Mouse (Mus musculus) hematopoietic stem cell, adult 5-6 weeks (primary cell): ENCODE data around the gene Il27. TPM values are rescaled to one million over a fixed set of nuclear protein-coding genes. Genes with fewer than 3 reads are reported as not detected.

ENCODE experiments used
- ATAC-seq, 2 experiments: fragments of 125-278 bp in 1 of 2; replicated peaks in 1 of 2; 2 replicates each; pipeline ENCODE4 v1.8.0; 2016 to 2017; ENCODE audit warnings: inconsistent platforms in 2 of 2, mild to moderate bottlenecking in 2 of 2, moderate number of reproducible peaks in 2 of 2, low read depth in 1 of 2, moderate TSS enrichment in 1 of 2; ENCODE audit not compliant: low FRiP score in 2 of 2, poor library complexity in 2 of 2, severe bottlenecking in 2 of 2, insufficient read depth in 1 of 2, low TSS enrichment in 1 of 2
- total RNA-seq: library from RNA; stranded (forward); fragments of 172-1452, 232-1000 nt; gene quantifications from 2 replicates; pipeline ENCODE4 v1.2.3, GENCODE M21; 2017

Il27 gene
- total RNA-seq, 1 experiment from 2014 or later, result 3.6 TPM

- ATAC-seq, result no peak
These were observed 15.6 kb downstream of the Il27 start for GRCm38 (mm10) chr7:126579172-126579571.

- ATAC-seq, result peak in 1 of 2 experiments; percentile 46; a peak in 1 of 4 replicates
These were observed 17.8 kb downstream of the Il27 start for GRCm38 (mm10) chr7:126576946-126577345.

DNA sequence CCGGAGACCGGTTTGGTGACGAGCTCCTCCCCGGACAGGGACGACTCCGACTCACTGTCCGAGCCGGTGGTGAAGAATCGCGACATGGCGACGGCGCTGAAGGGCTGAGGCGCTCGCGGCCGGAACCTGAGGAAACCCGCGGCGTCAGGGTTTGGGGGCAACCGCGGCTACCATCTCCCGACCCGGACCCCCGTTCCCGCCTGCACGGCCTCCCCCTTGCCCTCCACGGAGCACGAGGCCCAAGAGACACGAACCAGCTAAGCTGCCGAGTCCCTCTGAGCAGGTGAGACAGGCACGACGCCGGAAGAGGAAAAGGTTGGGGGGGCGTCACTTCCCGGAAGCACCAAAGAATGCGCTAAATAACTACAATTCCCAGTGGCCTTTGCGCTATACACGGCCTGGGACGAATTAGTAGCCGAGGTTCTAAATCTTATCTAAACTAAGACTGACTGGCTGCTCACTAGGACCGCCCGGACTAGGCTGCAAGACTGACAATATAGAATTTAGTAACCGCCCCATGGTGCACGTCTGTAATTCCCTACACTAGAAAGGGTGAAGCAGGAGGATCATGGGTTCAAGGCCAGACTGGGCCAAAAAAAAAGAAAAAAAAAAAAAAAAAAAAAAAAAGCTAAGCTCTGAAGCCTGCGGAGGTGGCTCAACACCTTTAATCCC is 28.5 kb downstream of the Il27 start, which contains the start of gene Eif3c:
Gene Eif3c (minus strand): TSS at position 318 of the 672 bp plus-strand sequence.
- ATAC-seq, result peak; percentile 89 to 91

DNA sequence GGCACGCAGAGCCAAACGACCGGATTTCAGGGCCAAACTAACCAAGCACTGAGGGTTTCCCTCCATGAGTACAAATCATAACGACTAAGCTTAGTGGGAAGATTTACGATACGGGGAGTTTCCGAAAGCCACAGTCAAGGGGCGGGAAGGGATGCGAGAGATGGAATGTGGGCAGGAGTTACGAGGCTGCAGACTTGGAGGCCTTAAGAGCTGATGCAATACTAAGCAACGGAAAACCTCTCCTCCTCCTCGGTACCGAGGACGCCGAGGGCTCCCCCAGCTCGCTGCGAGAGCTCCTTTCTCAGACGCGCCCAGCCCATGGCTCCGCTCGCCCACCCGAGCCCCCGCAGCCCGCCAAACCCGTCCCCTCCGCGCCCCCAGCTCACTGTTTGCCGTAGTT is 29.0 kb downstream of the Il27 start:
- ATAC-seq, result peak; percentile 8 to 54; a peak in 2 of 4 replicates

DNA sequence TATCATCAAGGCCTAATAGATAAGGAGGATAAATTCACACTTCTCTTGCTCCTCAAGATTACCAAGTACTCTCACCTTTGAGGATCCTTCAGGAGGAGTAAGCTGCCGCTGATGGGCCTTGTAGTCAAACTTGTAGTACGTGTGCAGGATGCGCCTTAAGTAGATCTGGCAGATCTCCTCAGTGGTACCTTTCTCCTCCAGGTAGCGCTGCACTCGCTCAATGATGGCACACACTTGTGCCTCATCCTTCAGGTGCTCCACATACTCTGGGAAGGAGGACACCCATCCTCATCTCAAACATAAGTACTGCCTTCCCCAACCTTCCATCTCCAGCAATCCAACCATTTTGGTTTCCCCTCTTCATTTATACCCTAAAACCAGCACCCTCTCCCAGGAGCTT is 38.1 kb downstream of the Il27 start:
- no peak for ATAC-seq

DNA sequence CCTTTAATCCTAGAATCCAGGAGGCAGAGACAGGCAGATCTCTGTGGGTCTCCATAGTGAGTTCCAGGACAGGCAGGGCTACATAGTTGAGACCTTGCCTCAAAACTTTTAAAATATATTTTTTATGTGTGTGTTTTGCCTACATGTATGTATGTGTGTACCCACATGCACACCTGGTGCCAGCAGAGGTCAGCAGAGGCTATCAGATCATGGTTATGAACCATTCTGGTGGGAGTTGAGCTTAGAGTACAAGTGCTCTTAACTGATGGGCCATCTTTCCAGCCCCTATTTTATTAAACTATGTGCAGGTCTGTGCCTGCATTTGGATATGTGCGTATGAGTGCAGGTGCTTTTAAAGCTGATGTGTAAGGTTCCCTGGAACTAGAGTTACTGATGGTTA is 39.9 kb downstream of the Il27 start:
- ATAC-seq, result no peak; a peak in 1 of 4 replicates

DNA sequence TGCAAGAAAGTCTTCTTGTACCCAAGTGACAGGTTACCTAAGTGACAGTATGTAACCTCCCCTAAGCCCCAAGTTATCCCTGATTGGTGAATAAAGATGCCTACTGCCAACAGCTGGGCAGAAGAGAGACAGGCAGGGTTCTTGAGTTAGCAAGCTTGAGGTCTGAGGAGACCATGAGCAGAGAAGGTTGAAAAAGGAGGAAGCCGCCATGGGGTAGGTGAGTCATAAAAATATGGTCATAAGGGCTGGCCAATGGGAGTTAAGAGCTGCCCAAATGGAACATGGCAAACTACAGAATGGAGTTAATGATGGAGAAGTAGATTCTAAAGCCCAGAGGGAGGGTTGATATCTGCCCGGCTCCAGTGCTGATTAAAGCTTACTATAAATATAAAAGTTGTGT is 49.1 kb downstream of the Il27 start:
- ATAC-seq, result no peak

DNA sequence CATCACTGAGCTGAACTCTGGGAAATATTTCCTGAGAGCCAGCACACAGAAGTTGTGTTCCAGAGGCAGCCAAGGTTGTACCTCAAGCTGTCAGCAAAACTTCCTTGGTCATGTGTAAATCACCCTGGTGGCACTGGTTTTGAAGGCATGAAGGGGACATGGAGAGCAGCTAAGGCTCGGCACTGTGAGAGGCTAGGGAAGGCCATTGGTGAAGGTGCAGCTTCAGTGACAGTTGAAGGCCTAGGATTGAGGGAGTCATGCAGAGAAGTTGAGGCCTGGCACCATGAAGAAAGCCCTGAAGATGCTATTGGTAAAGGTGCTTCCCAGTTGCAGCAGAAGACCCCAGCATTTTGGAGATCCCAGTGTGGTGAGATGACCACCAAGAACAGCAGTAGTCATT is 53.1 kb downstream of the Il27 start:
- no peak for ATAC-seq

Other genes starting within 250 kb of the Il27 start
- gene Lat, start 225.4 kb downstream of the Il27 start, total RNA-seq, result 31.5 and 51.5 TPM in 2 replicates
- 8.6 and 11.3 TPM in 2 replicates for gene Spns1, start 217.5 kb downstream of the Il27 start, total RNA-seq
- 13.6 and 14.4 TPM in 2 replicates for gene Nfatc2ip, start 198.2 kb downstream of the Il27 start, total RNA-seq
- gene Cd19, start 180.1 kb downstream of the Il27 start, total RNA-seq, result not detected in 2 replicates
- gene Rabep2, start 166.2 kb downstream of the Il27 start, total RNA-seq, result 33.8 and 36.4 TPM in 2 replicates
- 0.30 TPM in 1 of 2 replicates, not detected in the other for gene Atp2a1, start 131.8 kb downstream of the Il27 start, total RNA-seq
- gene Sh2b1, start 119.5 kb downstream of the Il27 start, total RNA-seq, result 15.3 and 20.9 TPM in 2 replicates
- 48.1 and 99.2 TPM in 2 replicates for gene Tufm, start 107.6 kb downstream of the Il27 start, total RNA-seq
- gene Atxn2l, start 91.5 kb downstream of the Il27 start, total RNA-seq, result 40.0 and 40.2 TPM in 2 replicates
- 187 and 207 TPM in 2 replicates for gene Eif3c, start 28.5 kb downstream of the Il27 start, total RNA-seq
- gene Apobr, start 10.0 kb downstream of the Il27 start, total RNA-seq, result 24.8 and 26.0 TPM in 2 replicates
- gene Cln3, start 9.1 kb downstream of the Il27 start, total RNA-seq, result 26.1 and 57.4 TPM in 2 replicates
- gene Nupr1, start 35.9 kb upstream of the Il27 start, total RNA-seq, result 6.2 and 6.6 TPM in 2 replicates
- 33.2 and 46.9 TPM in 2 replicates for gene Sgf29, start 54.4 kb upstream of the Il27 start, total RNA-seq
- gene Sult1a1, start 81.5 kb upstream of the Il27 start, total RNA-seq, result 8.2 and 17.1 TPM in 2 replicates
- gene Bola2, start 100.5 kb upstream of the Il27 start, total RNA-seq, result 73.1 and 88.6 TPM in 2 replicates
- 4.1 and 6.3 TPM in 2 replicates for gene Slx1b, start 100.8 kb upstream of the Il27 start, total RNA-seq
- gene Coro1a, start 112.8 kb upstream of the Il27 start, total RNA-seq, result 352 and 456 TPM in 2 replicates
- 32.4 and 35.8 TPM in 2 replicates for gene Mapk3, start 164.7 kb upstream of the Il27 start, total RNA-seq
- gene Gdpd3, start 171.4 kb upstream of the Il27 start, total RNA-seq, result 3.3 and 16.4 TPM in 2 replicates
- 50.3 and 74.9 TPM in 2 replicates for gene Ypel3, start 182.0 kb upstream of the Il27 start, total RNA-seq
- 0.25 TPM in 1 of 2 replicates, not detected in the other for gene Tbx6, start 186.5 kb upstream of the Il27 start, total RNA-seq
- gene Ppp4c, start 197.6 kb upstream of the Il27 start, total RNA-seq, result 119 and 131 TPM in 2 replicates
- not detected in 2 replicates for gene Fam57b, start 202.7 kb upstream of the Il27 start, total RNA-seq
- gene 4930451I11Rik, start 236.7 kb upstream of the Il27 start, total RNA-seq, result not detected in 2 replicates